Mouse (Mus musculus) ES-Bruce4 (cell line): ENCODE results near the gene Arsk. TPM values are rescaled to one million over a fixed set of nuclear protein-coding genes. Genes with fewer than 3 reads are reported as not detected.
A peak's percentile ranks its signal among the peaks of the same experiment; 100 is the strongest.

Source experiments
- H3K27ac ChIP-seq: 2 replicates; pipeline ENCODE4 v1.5.1; 2012; ENCODE audit warnings: low read length, inconsistent platforms; ENCODE audit not compliant: insufficient read depth
- H3K27me3 ChIP-seq: 2 replicates; pipeline ENCODE4 v1.6.1; 2012; ENCODE audit warnings: mild to moderate bottlenecking, low read length, inconsistent platforms; ENCODE audit not compliant: control insufficient read depth, poor library complexity, insufficient read depth, severe bottlenecking
- H3K36me3 ChIP-seq: 2 replicates; pipeline ENCODE4 v1.6.1; 2012; ENCODE audit warnings: inconsistent platforms, mild to moderate bottlenecking, low read length, moderate library complexity; ENCODE audit not compliant: control insufficient read depth, poor library complexity, insufficient read depth, severe bottlenecking
- H3K4me1 ChIP-seq: one replicate; pipeline ENCODE4 v1.8.1; 2011; ENCODE audit warnings: low read length; ENCODE audit not compliant: control insufficient read depth, insufficient read depth
- H3K4me3 ChIP-seq: 2 replicates; pipeline ENCODE4 v1.5.1; 2011; ENCODE audit warnings: low read depth, mild to moderate bottlenecking, low read length
- H3K9ac ChIP-seq: 2 replicates; pipeline ENCODE4 v1.6.1; 2012; ENCODE audit warnings: low read depth, mild to moderate bottlenecking, inconsistent platforms; ENCODE audit not compliant: poor library complexity, severe bottlenecking
- H3K9me3 ChIP-seq: replicated peaks from 2 replicates; pipeline ENCODE4 v1.6.1; 2012; ENCODE audit warnings: mild to moderate bottlenecking, low read length, inconsistent platforms; ENCODE audit not compliant: control insufficient read depth, poor library complexity, insufficient read depth, severe bottlenecking
- CTCF ChIP-seq: IDR thresholded peaks from one replicate; pipeline ENCODE4 v1.8.1; 2011; ENCODE audit warnings: low read depth, low read length
- EP300 ChIP-seq: IDR thresholded peaks from 2 replicates; pipeline ENCODE4 v1.6.1; 2011; ENCODE audit warnings: low read depth, low read length; ENCODE audit not compliant: insufficient read depth
- POLR2A ChIP-seq: IDR thresholded peaks from one replicate; pipeline ENCODE4 v1.8.1; 2011; ENCODE audit warnings: low read length; ENCODE audit not compliant: insufficient read depth
- polyA plus RNA-seq: library from polyadenylated mRNA; stranded (reverse); fragments of >200 nt; gene quantifications from 2 replicates; pipeline ENCODE4 v1.2.4, GENCODE M21; 2011; ENCODE audit warnings: low read depth; ENCODE audit not compliant: missing spikeins, insufficient read depth, insufficient read length

Gene Arsk
- polyA plus RNA-seq, 1 experiment: 9.9 TPM

DNA sequence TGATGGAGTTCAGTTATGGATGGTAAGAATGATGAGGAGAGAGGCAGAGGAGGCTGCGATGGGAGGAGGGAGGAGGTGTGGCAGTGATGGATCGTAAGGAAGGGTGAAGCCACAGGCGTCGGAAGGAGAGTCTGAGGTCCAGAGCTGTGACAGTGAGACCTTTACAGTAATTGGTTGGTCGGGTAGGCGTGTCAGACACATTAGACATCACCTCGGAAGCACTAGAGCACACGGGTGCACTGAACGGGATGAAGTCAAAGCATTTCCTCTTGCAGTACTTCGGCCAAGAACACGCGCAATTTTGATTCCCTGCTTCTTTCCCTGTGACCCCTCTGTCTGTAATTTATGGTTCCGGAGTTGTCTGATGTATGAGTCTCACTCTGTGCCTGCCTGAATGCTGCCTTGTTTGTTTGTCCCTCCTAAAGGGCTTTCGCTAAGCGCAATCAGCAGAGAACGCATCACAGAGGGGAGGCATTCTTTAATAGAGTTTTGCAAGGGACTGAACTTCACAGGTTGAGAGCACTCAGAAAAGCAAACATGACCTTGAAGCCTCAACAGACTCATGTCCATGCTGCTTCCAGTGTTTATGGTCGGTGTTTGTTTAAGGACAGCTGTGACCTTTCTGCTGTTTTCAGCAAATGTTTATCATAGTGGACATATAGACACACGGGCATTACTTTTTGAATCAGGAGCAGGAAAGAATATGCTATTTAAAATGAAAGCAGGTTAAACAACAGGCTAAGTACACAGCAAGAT lies 10.8 kb upstream of the Arsk start:
- Histone ChIP-seq H3K9me3 (no peaks in the 10 kb centered on the region), H3K9ac (no peak overlapping the region), H3K4me1 (no peaks in the 10 kb centered on the region), H3K36me3 (peaks cover 12% of the 10 kb centered on the region), H3K27me3 (no peaks in the 10 kb centered on the region), H3K4me3 (no peak overlapping the region), H3K27ac (no peak overlapping the region)
- no peak for TF ChIP-seq POLR2A
- TF ChIP-seq CTCF: no peak
- TF ChIP-seq EP300: no peak

DNA sequence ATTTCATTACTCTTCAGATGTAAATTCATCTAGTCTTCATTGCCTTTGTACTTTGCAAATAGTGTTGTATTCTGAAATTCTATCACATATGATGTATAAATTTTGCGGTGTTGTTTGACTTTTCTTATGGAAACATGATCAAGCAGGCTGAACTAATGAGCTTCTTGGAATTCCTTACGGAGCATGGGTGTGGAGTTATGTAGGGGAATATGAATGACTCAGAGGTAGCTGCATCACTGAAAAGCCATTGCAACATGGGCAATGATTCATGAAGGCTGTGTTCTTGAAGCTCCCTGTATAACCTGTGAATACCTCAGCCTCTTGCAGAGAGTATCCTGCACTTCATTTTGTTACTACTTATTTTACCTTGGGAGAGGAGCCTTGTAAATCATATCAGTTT lies 3.5 kb upstream of the Arsk start:
- H3K4me1 ChIP-seq: no peaks in the 10 kb centered on the region

DNA sequence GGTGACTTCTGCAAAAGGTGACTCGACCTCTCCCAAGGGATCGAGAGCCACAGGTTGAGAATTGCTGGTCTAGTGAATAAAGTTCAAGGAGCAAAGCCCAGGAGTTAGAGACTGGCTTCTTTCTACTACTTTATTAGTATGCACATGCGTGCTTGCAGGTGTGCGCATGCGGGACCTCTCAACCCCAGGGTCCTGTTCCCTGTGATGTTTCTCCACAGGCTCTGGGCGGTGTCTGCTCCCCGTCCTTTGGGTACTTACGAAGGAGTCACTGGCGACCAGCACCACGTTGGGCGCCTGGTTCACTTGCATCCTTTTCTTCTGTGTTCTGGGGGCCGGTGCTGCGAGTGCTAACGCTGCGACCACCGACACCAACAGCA lies 356 bp downstream of the Arsk start:
- no peaks in the 10 kb centered on the region for H3K27me3 ChIP-seq
- no peak overlapping the region for H3K27ac ChIP-seq
- no peaks in the 10 kb centered on the region for H3K9me3 ChIP-seq
- no peaks in the 10 kb centered on the region for H3K36me3 ChIP-seq
- TF ChIP-seq EP300 (no peak), POLR2A (no peak), CTCF (no peak)
- no peaks in the 10 kb centered on the region for H3K4me1 ChIP-seq
- peak overlapping the region; percentile 86 for H3K4me3 ChIP-seq
- peak overlapping the region; percentile 57 for H3K9ac ChIP-seq

More for the DNA sequence above, 3.5 kb upstream of the Arsk start:
- Histone ChIP-seq H3K27me3 (no peaks in the 10 kb centered on the region), H3K4me3 (no peak overlapping the region), H3K9ac (no peak overlapping the region), H3K9me3 (no peaks in the 10 kb centered on the region), H3K36me3 (no peaks in the 10 kb centered on the region), H3K27ac (no peak overlapping the region)
- TF ChIP-seq POLR2A: no peak
- no peak for TF ChIP-seq EP300
- no peak for TF ChIP-seq CTCF

DNA sequence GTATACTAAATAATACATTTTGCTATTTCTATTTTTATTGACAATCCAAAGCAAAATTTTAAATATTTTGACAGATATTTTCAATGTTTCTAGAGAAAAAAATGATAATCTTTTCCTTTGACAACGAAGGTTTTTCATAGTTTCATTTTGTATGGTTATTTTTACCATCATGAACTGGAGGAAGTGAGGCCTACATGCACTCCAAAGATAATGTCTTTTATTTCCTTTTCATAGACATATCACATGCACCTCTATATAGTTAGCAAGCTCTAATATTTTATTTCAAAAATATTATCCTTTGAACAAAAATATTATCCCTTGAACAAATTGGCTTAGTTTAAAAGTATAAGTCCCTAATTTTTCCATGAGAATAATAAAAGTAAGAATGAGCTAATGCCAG lies 24.1 kb downstream of the Arsk start:
- TF ChIP-seq CTCF (no peak), EP300 (no peak), POLR2A (no peak)
- no peaks in the 10 kb centered on the region for H3K36me3 ChIP-seq
- H3K9me3 ChIP-seq: no peaks in the 10 kb centered on the region
- no peak overlapping the region for H3K4me3 ChIP-seq
- no peaks in the 10 kb centered on the region for H3K4me1 ChIP-seq
- H3K27ac ChIP-seq: no peak overlapping the region
- no peaks in the 10 kb centered on the region for H3K27me3 ChIP-seq
- no peak overlapping the region for H3K9ac ChIP-seq

DNA sequence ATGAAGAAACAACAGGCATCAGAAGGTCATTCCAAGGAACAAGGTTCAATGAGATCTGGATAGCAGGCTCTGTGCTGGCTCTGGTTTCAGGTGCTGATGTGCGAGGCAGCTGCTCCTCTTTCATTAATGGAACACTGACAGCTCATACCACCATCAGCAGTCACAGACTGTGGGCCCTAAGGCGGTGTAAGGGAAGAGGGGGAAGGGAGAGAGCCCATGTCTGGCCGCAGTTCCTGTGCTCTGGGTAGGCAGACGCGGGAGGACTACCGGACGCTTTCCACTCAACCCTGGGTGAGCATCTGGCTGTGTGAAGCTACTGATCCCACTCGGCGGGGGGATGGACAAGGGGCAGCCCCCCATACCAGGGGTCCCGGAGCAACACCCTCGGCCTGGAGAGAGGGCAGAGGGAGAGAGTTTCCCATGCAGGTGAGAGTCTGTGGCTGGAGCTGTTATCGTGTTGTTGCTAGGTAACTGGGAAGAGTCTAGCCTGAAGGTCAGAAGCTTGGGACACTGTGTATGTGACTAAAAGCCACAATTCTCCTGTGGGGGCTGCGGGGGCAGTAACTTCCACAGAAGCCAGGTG lies 34.0 kb downstream of the Arsk start:
- H3K9ac ChIP-seq: no peak overlapping the region
- no peaks in the 10 kb centered on the region for H3K36me3 ChIP-seq
- H3K9me3 ChIP-seq: no peaks in the 10 kb centered on the region
- no peaks in the 10 kb centered on the region for H3K27me3 ChIP-seq
- TF ChIP-seq CTCF (no peak), EP300 (no peak), POLR2A (no peak)
- H3K27ac ChIP-seq: no peak overlapping the region
- H3K4me3 ChIP-seq: peak overlapping the region; percentile 49
- H3K4me1 ChIP-seq: no peaks in the 10 kb centered on the region

DNA sequence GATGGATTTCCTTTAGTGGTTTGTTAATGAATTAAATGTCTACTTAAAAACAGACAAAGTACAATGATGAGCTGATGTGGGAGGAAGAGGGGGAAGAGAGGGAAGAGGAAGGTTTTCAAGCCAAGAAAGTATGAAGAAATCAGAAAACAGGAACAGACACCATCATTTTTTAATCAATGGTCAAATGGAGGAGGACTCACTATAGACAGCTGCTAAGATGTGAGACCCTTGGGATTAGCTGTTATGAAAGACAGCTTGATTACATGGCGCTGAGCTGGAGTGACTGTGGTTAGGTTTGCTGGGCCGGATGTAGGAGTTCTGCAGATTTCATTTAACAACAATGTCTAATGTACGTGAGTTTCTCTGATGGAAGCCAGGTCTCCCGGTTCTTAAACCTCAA lies 34.9 kb downstream of the Arsk start:
- Histone ChIP-seq H3K4me3 (no peak overlapping the region), H3K36me3 (no peaks in the 10 kb centered on the region), H3K9me3 (no peaks in the 10 kb centered on the region), H3K9ac (no peak overlapping the region), H3K27ac (no peak overlapping the region), H3K4me1 (no peaks in the 10 kb centered on the region), H3K27me3 (no peaks in the 10 kb centered on the region)
- TF ChIP-seq POLR2A (no peak), CTCF (no peak), EP300 (no peak)
